Comparison of ENCODE assay signal across 9 mouse cellular contexts in the genomic region with DNA sequence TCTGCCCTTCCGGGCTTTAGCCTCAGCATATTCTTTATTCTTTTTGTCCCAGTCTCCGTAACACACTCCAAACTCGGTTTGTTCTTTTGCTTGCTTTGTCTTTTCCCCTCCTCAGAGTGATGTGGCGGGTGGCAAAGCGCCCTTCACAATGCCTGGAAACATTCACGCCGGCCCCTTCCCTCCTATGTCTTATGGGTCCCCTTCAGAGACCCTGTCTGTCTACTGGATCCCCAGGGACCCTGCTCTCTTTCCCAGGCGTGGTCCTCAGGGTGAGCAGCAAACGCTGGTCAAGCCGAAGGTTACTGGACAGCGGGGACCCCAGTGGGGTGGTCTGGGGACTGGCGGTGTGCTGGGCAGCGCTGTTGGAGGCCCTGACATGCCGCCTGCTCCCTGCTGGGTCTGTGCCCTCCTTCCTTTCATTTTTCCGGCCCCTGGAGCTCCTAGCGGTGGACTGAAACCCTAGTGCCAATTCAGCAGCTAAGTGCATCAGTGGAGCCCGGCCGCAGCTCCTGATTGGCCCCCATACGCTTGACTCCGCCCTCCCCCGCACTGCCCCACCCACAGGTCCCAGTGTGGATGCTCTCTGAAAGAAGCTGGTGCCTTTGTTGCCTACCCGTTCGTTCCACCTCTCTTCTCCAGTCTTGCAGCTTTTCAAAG. TPM values are rescaled to one million over a fixed set of nuclear protein-coding genes. Genes with fewer than 3 reads are reported as not detected.
DNase-seq lines count a peak whose midpoint lies in the region; ATAC-seq and TF ChIP-seq lines count a peak whose summit lies in the region.
"Had no signal": no experiment of that assay in that cellular context is flagged by ENCODE, and none has a peak within 500 bp of the region (broad histone marks: within the 10 kb centered on the region; RNA-seq: fewer than 3 reads in every experiment).

No protein-coding gene starts in this region.

- no peak overlapping the region for H3K4me3 ChIP-seq in MEL (ENCODE audit: control insufficient read depth in 1 of 2, insufficient read depth in 1 of 2, low read depth in 2 of 2, low read length in 2 of 2)
- peak overlapping the region; percentile 49 for H3K4me3 ChIP-seq in forebrain, embryonic 13.5 days
- no peak overlapping the region for H3K4me3 ChIP-seq in liver, postnatal 0 days (ENCODE audit: low read depth, low read length)
- H3K4me3 ChIP-seq in olfactory bulb, adult 2 months (ENCODE audit: insufficient read depth, low read depth, low read length), result peak overlapping the region; percentile 43
- H3K4me3 ChIP-seq: erythroblast, embryonic 14.5 days had no signal

- no peaks in the 10 kb centered on the region for H3K79me2 ChIP-seq in MEL (ENCODE audit: control insufficient read depth, insufficient read depth, low read length, poor library complexity)

- no peak for TF ChIP-seq RAD21 in MEL (IDR thresholded peaks at IDR 0.05; ENCODE audit: low read depth, low read length)

- intact Hi-C loops in heart, postnatal 36 days (cut with DNase I), result no loop called here

- no peak overlapping the region for H3K27ac ChIP-seq in MEL (ENCODE audit: control insufficient read depth, low read depth, low read length)
- peak overlapping the region; percentile 81 for H3K27ac ChIP-seq in forebrain, embryonic 13.5 days
- no peak overlapping the region for H3K27ac ChIP-seq in liver, postnatal 0 days (ENCODE audit: low read depth)
- peak overlapping the region; percentile 9 for H3K27ac ChIP-seq in olfactory bulb, adult 2 months (ENCODE audit: insufficient read depth, low read depth, low read length)

- no peaks in the 10 kb centered on the region for H3K36me3 ChIP-seq in MEL (ENCODE audit: control insufficient read depth in 1 of 2, insufficient read depth in 2 of 2, low read length in 2 of 2)
- H3K36me3 ChIP-seq in forebrain, embryonic 13.5 days (ENCODE audit: poor library complexity, severe bottlenecking), result no peaks in the 10 kb centered on the region
- H3K36me3 ChIP-seq in liver, postnatal 0 days (replicated peaks; ENCODE audit: insufficient read depth, low read length), result no peaks in the 10 kb centered on the region

- 1% methylated on average over 23 of the region's 23 CpGs for WGBS in forebrain, embryonic 13.5 days
- 10% methylated on average over 23 of the region's 23 CpGs for WGBS in liver, postnatal 0 days (ENCODE audit: insufficient replicate concordance)
- 2% methylated on average over 23 of the region's 23 CpGs for WGBS in olfactory bulb, adult 2 months

- no peak for TF ChIP-seq POLR2A in MEL (IDR thresholded peaks at IDR 0.05; ENCODE audit: control insufficient read depth in 1 of 2, insufficient read depth in 1 of 2, low read depth in 1 of 2, low read length in 2 of 2, poor library complexity in 1 of 2)
- TF ChIP-seq POLR2A in olfactory bulb, adult 2 months (IDR thresholded peaks at IDR 0.05; ENCODE audit: insufficient read depth, low read depth, low read length), result 0 out of 2 replicates have a peak, but pooled peaks have one; percentile 9

- no peak for TF ChIP-seq EP300 in MEL (IDR thresholded peaks at IDR 0.05; ENCODE audit: low read depth in 1 of 2, low read length in 2 of 2)
- no peak for TF ChIP-seq EP300 in liver, postnatal 0 days (IDR thresholded peaks at IDR 0.05; ENCODE audit: low read depth)

- H3K4me1 ChIP-seq in MEL (ENCODE audit: control insufficient read depth in 1 of 2, insufficient read depth in 2 of 2, low read length in 2 of 2), result no peaks in the 10 kb centered on the region
- peaks cover 19% of the 10 kb centered on the region for H3K4me1 ChIP-seq in forebrain, embryonic 13.5 days
- no peaks in the 10 kb centered on the region for H3K4me1 ChIP-seq in liver, postnatal 0 days (ENCODE audit: insufficient read depth)
- H3K4me1 ChIP-seq in olfactory bulb, adult 2 months (ENCODE audit: control insufficient read depth, insufficient read depth, low read length), result peaks cover 41% of the 10 kb centered on the region

- H3K9me3 ChIP-seq in MEL (replicated peaks; ENCODE audit: insufficient read depth, low read length), result no peaks in the 10 kb centered on the region
- no peaks in the 10 kb centered on the region for H3K9me3 ChIP-seq in forebrain, embryonic 13.5 days (replicated peaks)
- H3K9me3 ChIP-seq in liver, postnatal 0 days (ENCODE audit: low read length), result no peaks in the 10 kb centered on the region

- no peak for TF ChIP-seq CTCF in MEL (IDR thresholded peaks at IDR 0.05 in 2 of 3, conservative IDR thresholded peaks at IDR 0.05 in 1 of 3; ENCODE audit: control insufficient read depth in 1 of 3, insufficient read depth in 1 of 3, low read depth in 2 of 3, low read length in 3 of 3, poor library complexity in 1 of 3, severe bottlenecking in 1 of 3)
- TF ChIP-seq CTCF in liver, postnatal 0 days (IDR thresholded peaks at IDR 0.05; ENCODE audit: low read depth), result no peak; the same call in 1 of the 2 replicates
- TF ChIP-seq CTCF in olfactory bulb, adult 2 months (IDR thresholded peaks at IDR 0.05; ENCODE audit: insufficient read depth, low read depth, low read length), result peak; percentile 42; the same call in 1 of the 2 replicates

- H3K27me3 ChIP-seq in MEL (ENCODE audit: control insufficient read depth in 1 of 2, insufficient read depth in 2 of 2, low read length in 2 of 2), result no peaks in the 10 kb centered on the region; a peak in 1 of 4 replicates
- peaks cover 8% of the 10 kb centered on the region; the same call in 1 of the 2 replicates for H3K27me3 ChIP-seq in forebrain, embryonic 13.5 days
- peaks cover 22% of the 10 kb centered on the region for H3K27me3 ChIP-seq in liver, postnatal 0 days (ENCODE audit: insufficient read depth, low read length)

- H3K4me2 ChIP-seq in forebrain, embryonic 13.5 days, result peak overlapping the region; percentile 88
- no peak overlapping the region for H3K4me2 ChIP-seq in liver, postnatal 0 days (ENCODE audit: low read depth, low read length)

- peak; percentile 45; the same call in 1 of the 2 replicates for ATAC-seq in cerebellum, adult (ENCODE audit: insufficient number of reproducible peaks, low FRiP score, low TSS enrichment)
- peak; percentile 98 for ATAC-seq in forebrain, embryonic 13.5 days
- ATAC-seq in liver, postnatal 0 days, result no peak
- ATAC-seq in activated CD4-positive, CD25-positive, alpha-beta regulatory T cell, adult 4 months, result no peak

- H3K9ac ChIP-seq in MEL (ENCODE audit: control insufficient read depth, low read depth, low read length, poor library complexity, severe bottlenecking), result no peak overlapping the region
- H3K9ac ChIP-seq in forebrain, embryonic 13.5 days, result peak overlapping the region; percentile 76
- H3K9ac ChIP-seq in liver, postnatal 0 days (replicated peaks), result no peak overlapping the region

- peak; percentile 16 for DNase-seq in MEL (ENCODE audit: low read depth, low spot score)
- DNase-seq in heart, postnatal 36 days, result peak; percentile 14 to 16
- DNase-seq in layer of hippocampus, adult 11-12 months (ENCODE audit: low spot score), result peak; percentile 83
- peak; percentile 35 for DNase-seq in liver, postnatal 0 days

TF ChIP-seq in MEL, 35 proteins besides CTCF, POLR2A, EP300 and RAD21:
- TF ChIP-seq MYB (IDR thresholded peaks at IDR 0.05; ENCODE audit: low read depth, low read length), result no peak
- no peak for TF ChIP-seq USF2 (IDR thresholded peaks at IDR 0.05; ENCODE audit: borderline replicate concordance in 1 of 2, insufficient read depth in 1 of 2, low read depth in 1 of 2, low read length in 2 of 2)
- TF ChIP-seq NELFE (IDR thresholded peaks at IDR 0.05; ENCODE audit: low read depth, low read length), result no peak
- no peak for TF ChIP-seq TCF12 (IDR thresholded peaks at IDR 0.05; ENCODE audit: low read depth, low read length)
- no peak for TF ChIP-seq NRF1 (IDR thresholded peaks at IDR 0.05; ENCODE audit: insufficient read depth, low read depth, low read length, poor library complexity, severe bottlenecking)
- TF ChIP-seq MEF2A (IDR thresholded peaks at IDR 0.05; ENCODE audit: extremely low read depth, insufficient replicate concordance, low read depth, low read length, poor library complexity, severe bottlenecking), result no peak

RNA-seq across cellular contexts. Expression of a gene that starts 25.1 kb away (rescaled TPM):
- total RNA-seq in MEL (2012; rRNA removed), result not detected in 2 replicates
- not detected for polyA plus RNA-seq in MEL (2012; ENCODE audit: insufficient read depth in 1 of 2, insufficient read length in 2 of 2, low read depth in 1 of 2, low replicate concordance in 2 of 2, missing spikeins in 1 of 2)
- polyA plus RNA-seq in forebrain, embryonic 13.5 days (2015; fragmentation: Nextera tagmentation; extraction: Ambion mirVana), result 1.2 and 1.9 TPM in 2 replicates
- not detected for total RNA-seq in heart, postnatal 36 days (2021)
- polyA plus RNA-seq in liver, postnatal 0 days (2015; fragmentation: Nextera tagmentation; extraction: Ambion mirVana), result not detected in 2 replicates
- not detected in 2 replicates for polyA plus RNA-seq in olfactory bulb, adult 2 months (2012; ENCODE audit: insufficient read depth, insufficient read length, low replicate concordance, missing spikeins)
- polyA plus RNA-seq in activated CD4-positive, CD25-positive, alpha-beta regulatory T cell, adult 4 months (2017; shearing (Covaris generic)), result not detected
- polyA plus RNA-seq: erythroblast, embryonic 14.5 days had no signal

RNA-seq across cellular contexts. Expression of a gene that starts 28.4 kb away (rescaled TPM):
- not detected in 2 replicates for total RNA-seq in MEL (2012; rRNA removed)
- polyA plus RNA-seq in MEL (2012; ENCODE audit: insufficient read depth in 1 of 2, insufficient read length in 2 of 2, low read depth in 1 of 2, low replicate concordance in 2 of 2, missing spikeins in 1 of 2), result not detected
- not detected in 2 replicates for polyA plus RNA-seq in forebrain, embryonic 13.5 days (2015; fragmentation: Nextera tagmentation; extraction: Ambion mirVana)
- not detected for total RNA-seq in heart, postnatal 36 days (2021)
- polyA plus RNA-seq in liver, postnatal 0 days (2015; fragmentation: Nextera tagmentation; extraction: Ambion mirVana), result not detected in 2 replicates
- not detected in 2 replicates for polyA plus RNA-seq in olfactory bulb, adult 2 months (2012; ENCODE audit: insufficient read depth, insufficient read length, low replicate concordance, missing spikeins)
- not detected for polyA plus RNA-seq in activated CD4-positive, CD25-positive, alpha-beta regulatory T cell, adult 4 months (2017; shearing (Covaris generic))
- polyA plus RNA-seq: erythroblast, embryonic 14.5 days had no signal

Comparison
In these comparisons a context has a peak if more than half of its experiments do, and no peak if none do; other contexts are left out.
1. DNase-seq: peak in every context shown above with its lines; median percentile 83 in layer of hippocampus, adult 11-12 months; 35 in liver, postnatal 0 days; 16 in MEL; 15 in heart, postnatal 36 days.
2. H3K27ac ChIP-seq: peak in forebrain, embryonic 13.5 days (single experiment) and olfactory bulb, adult 2 months (single experiment); none in MEL (single experiment) and liver, postnatal 0 days (single experiment).
3. H3K4me3 ChIP-seq: peak in forebrain, embryonic 13.5 days (single experiment) and olfactory bulb, adult 2 months (single experiment); none in MEL (0 of 2) and liver, postnatal 0 days (single experiment).
4. ATAC-seq: peak in cerebellum, adult (single experiment) and forebrain, embryonic 13.5 days (single experiment); none in liver, postnatal 0 days (single experiment) and activated CD4-positive, CD25-positive, alpha-beta regulatory T cell, adult 4 months (single experiment).